Mouse (Mus musculus) thymus, postnatal 10 days (tissue): ENCODE measurements around the gene Hist1h2bb.
"Not testable (repeated sequence)": the region's sequence is repeated elsewhere in the genome, so short reads cannot be mapped to it uniquely, and the experiment has no call there.

ENCODE experiments used
- DNase-seq, 2 experiments: peaks; one replicate each; pipeline ENCODE4 v3.0.0; 2021; ENCODE audit warnings: low spot score in 2 of 2

The Hist1h2bb gene

GRCm38 (mm10) chr13:23764324-23765171 is 18.0 kb downstream of the Hist1h2bb start:
- no peak for DNase-seq

GRCm38 (mm10) chr13:23765172-23765513 is 18.6 kb downstream of the Hist1h2bb start:
- no peak for DNase-seq

- DNase-seq, result no peak
Measured at GRCm38 (mm10) chr13:23766772-23767171, 20.2 kb downstream of the Hist1h2bb start.

- no peak for DNase-seq
Measured at GRCm38 (mm10) chr13:23768834-23769397, 22.4 kb downstream of the Hist1h2bb start.

GRCm38 (mm10) chr13:23769613-23770012 is 23.1 kb downstream of the Hist1h2bb start, which contains the start of gene Trim38:
TSS of gene Trim38 (plus strand) at chr13:23769913.
- DNase-seq, result not testable (repeated sequence)

- DNase-seq, result no peak
Measured at GRCm38 (mm10) chr13:23772561-23773313, 26.2 kb downstream of the Hist1h2bb start.

GRCm38 (mm10) chr13:23778339-23778738 is 31.8 kb downstream of the Hist1h2bb start:
- no peak for DNase-seq

GRCm38 (mm10) chr13:23779025-23779424 is 32.5 kb downstream of the Hist1h2bb start:
- no peak for DNase-seq

GRCm38 (mm10) chr13:23792520-23792919 is 46.0 kb downstream of the Hist1h2bb start:
- DNase-seq, result peak in 1 of 2 experiments; percentile 63
